Mouse (Mus musculus) stomach, postnatal 0 days (tissue): ENCODE measurements around the gene Itga8.

Experiments
- CTCF ChIP-seq: IDR thresholded peaks from 2 replicates; pipeline ENCODE4 v1.5.1; 2016; ENCODE audit warnings: antibody characterized with exemption, low read depth, mild to moderate bottlenecking, moderate library complexity
- EP300 ChIP-seq: optimal IDR thresholded peaks from 2 replicates; pipeline ENCODE3; 2016; ENCODE audit warnings: antibody characterized with exemption

- TF ChIP-seq CTCF, result no peak
- no peak for TF ChIP-seq EP300
Observed at GRCm38 (mm10) chr2:12170221-12170620, 131.5 kb downstream of the Itga8 start.
